Mouse (Mus musculus): Measurements from ENCODE around the gene Catsperd. TPM values are rescaled to one million over a fixed set of nuclear protein-coding genes. Genes with fewer than 3 reads are reported as not detected.

Gene Catsperd
- total RNA-seq, 2 experiments from 2014 or later, result 0.48 to 0.86 TPM

DNA sequence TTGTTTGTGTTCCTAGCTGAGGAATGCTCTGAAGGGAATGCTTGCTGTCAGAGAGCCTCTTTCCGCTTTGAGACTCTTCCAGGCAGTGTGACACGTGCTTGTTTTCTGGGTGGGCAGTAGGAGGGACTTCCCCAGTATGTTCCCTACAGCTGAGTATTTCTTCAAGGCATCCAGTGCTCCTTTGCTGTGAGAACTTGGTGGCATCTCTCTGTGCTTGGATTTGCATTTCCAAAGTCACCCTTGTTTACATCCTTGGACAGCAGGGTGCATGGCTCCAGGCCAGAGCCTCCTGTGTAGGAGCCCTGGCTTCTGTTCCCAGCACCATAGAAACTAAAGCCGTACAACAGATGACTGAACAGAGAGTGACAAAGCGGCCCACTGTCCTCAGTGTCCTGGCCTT is 80.7 kb downstream of the Catsperd start:
- DNase-seq (ENCODE audit: low spot score in 2 of 2), result no peak

DNA sequence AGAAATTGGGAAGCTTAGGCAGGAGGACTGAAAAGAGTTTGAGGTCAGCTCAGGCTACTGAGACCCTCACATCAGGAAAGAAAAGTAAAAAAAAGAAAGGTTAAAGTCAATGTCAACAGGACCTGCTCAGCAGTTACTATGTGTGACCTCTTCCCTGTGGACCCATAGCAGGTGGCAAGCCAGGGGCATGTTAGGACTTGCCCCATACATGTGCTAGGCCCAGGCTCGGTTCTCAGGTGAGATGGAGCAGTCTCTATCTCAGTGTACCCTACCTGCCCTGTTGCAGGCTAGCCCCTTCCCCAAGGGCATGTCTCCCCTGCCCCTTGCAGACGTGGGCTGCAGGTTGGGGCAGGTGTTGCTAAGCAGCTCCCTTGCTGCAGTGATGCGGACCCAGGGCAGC is 81.8 kb downstream of the Catsperd start:
- DNase-seq (ENCODE audit: low spot score in 2 of 2), result no peak

Other genes with a start within 250 kb of the Catsperd start
- 100 to 1,000 TPM; 771 to 772 TPM for gene Ptprs, start 151.7 kb upstream of the Catsperd start, total RNA-seq (2021)
- not detected for gene Znrf4, start 115.7 kb upstream of the Catsperd start, total RNA-seq (2021)
- 1 to 10 TPM; 1.9 to 2.1 TPM for gene Gm20219, start 73.8 kb upstream of the Catsperd start, total RNA-seq (2021)
- 100 to 1,000 TPM; 127 TPM for gene Safb2, start 43.6 kb upstream of the Catsperd start, total RNA-seq (2021)
- 100 to 1,000 TPM; 131 to 147 TPM for gene Safb, start 43.3 kb upstream of the Catsperd start, total RNA-seq (2021)
- 100 to 1,000 TPM; 151 to 160 TPM for gene 2410015M20Rik, start 18.4 kb upstream of the Catsperd start, total RNA-seq (2021)
- gene Rpl36, start 14.7 kb upstream of the Catsperd start, total RNA-seq (2021), result 100 to 1,000 TPM; 403 to 409 TPM
- 10 to 100 TPM; 65.4 to 68.3 TPM for gene Lonp1, start 1.3 kb upstream of the Catsperd start, total RNA-seq (2021)
- 10 to 100 TPM; 83.9 to 85.3 TPM for gene Ranbp3, start 45.2 kb downstream of the Catsperd start, total RNA-seq (2021)
- gene Ndufa11, start 89.6 kb downstream of the Catsperd start, total RNA-seq (2021), result 100 to 1,000 TPM; 220 to 270 TPM
- 10 to 100 TPM; 10.4 to 12.5 TPM for gene Vmac, start 89.9 kb downstream of the Catsperd start, total RNA-seq (2021)
- gene Nrtn, start 129.4 kb downstream of the Catsperd start, total RNA-seq (2021), result 1 to 10 TPM; 2.1 to 3.0 TPM
- 10 to 100 TPM; 60.9 to 66.3 TPM for gene Dus3l, start 136.6 kb downstream of the Catsperd start, total RNA-seq (2021)
- gene Prr22, start 142.1 kb downstream of the Catsperd start, total RNA-seq (2021), result under 1 TPM; 0.35 to 0.57 TPM
- gene Rfx2, start 202.9 kb downstream of the Catsperd start, total RNA-seq (2021), result 1 to 10 TPM; 3.0 to 4.2 TPM
- gene Acsbg2, start 246.3 kb downstream of the Catsperd start, total RNA-seq (2021), result not detected
- under 1 TPM; 0.24 to 0.28 TPM for gene 1700061G19Rik, start 247.3 kb downstream of the Catsperd start, total RNA-seq (2021)